Mouse (Mus musculus) CH12.LX (cell line): ENCODE measurements around the gene Dnajc10. TPM values are rescaled to one million over a fixed set of nuclear protein-coding genes. Genes with fewer than 3 reads are reported as not detected.

Experiments used
- DNase-seq: peaks from one replicate; pipeline ENCODE4 v3.0.0-alpha.2; 2013; ENCODE audit errors: extremely low read depth
- H3K27ac ChIP-seq: 2 replicates; pipeline ENCODE4 v1.5.1; 2012; ENCODE audit warnings: low read depth, mild to moderate bottlenecking, control low read depth, moderate library complexity; ENCODE audit not compliant: insufficient read depth
- H3K27me3 ChIP-seq: replicated peaks from 2 replicates; pipeline ENCODE3; 2012; ENCODE audit warnings: inconsistent platforms
- H3K36me3 ChIP-seq, 2 experiments: replicated peaks in 1 of 2; 2 replicates each; pipeline versions ENCODE3 to v1.6.1; 2012; ENCODE audit warnings: inconsistent platforms in 1 of 2, low read length in 1 of 2, mild to moderate bottlenecking in 1 of 2, mixed read lengths in 1 of 2, moderate library complexity in 1 of 2; ENCODE audit not compliant: control insufficient read depth in 1 of 2, insufficient read depth in 1 of 2
- H3K4me1 ChIP-seq, 2 experiments: 2 replicates each; pipeline ENCODE4 v1.6.1; 2012; ENCODE audit warnings: inconsistent platforms in 1 of 2, moderate library complexity in 1 of 2; ENCODE audit not compliant: insufficient read depth in 2 of 2, control insufficient read depth in 1 of 2
- H3K4me2 ChIP-seq: 2 replicates; pipeline ENCODE4 v1.6.1; 2012; ENCODE audit warnings: low read depth, mild to moderate bottlenecking, control low read depth; ENCODE audit not compliant: poor library complexity, insufficient read depth, severe bottlenecking
- H3K4me3 ChIP-seq, 3 experiments: fragments of 150-350 bp in 1 of 3; sonication (generic) in 1 of 3; replicated peaks in 1 of 3; 2 replicates each; pipeline versions ENCODE3 to v1.5.1; 2011 to 2012; ENCODE audit warnings: low read depth in 2 of 3, low read length in 2 of 3, mild to moderate bottlenecking in 2 of 3, moderate library complexity in 2 of 3, control low read depth in 1 of 3, improper control_type of control experiment in 1 of 3, inconsistent platforms in 1 of 3, mixed read lengths in 1 of 3; ENCODE audit not compliant: poor library complexity in 1 of 3
- H3K79me2 ChIP-seq: replicated peaks from 2 replicates; pipeline ENCODE4 v1.6.1; 2012; ENCODE audit warnings: mild to moderate bottlenecking, moderate library complexity; ENCODE audit not compliant: control insufficient read depth, poor library complexity, insufficient read depth, severe bottlenecking; ENCODE audit errors: extremely low read depth
- H3K9ac ChIP-seq: 2 replicates; pipeline ENCODE4 v1.6.1; 2012; ENCODE audit warnings: low read depth, mild to moderate bottlenecking, control low read depth, moderate library complexity; ENCODE audit not compliant: insufficient read depth
- H3K9me3 ChIP-seq: replicated peaks from 2 replicates; pipeline ENCODE3; 2012; ENCODE audit warnings: low read length, inconsistent platforms, mixed read lengths
- CHD2 ChIP-seq: IDR thresholded peaks from 2 replicates; pipeline ENCODE4 v1.6.1; 2011; ENCODE audit warnings: low read length, improper control_type of control experiment
- CTCF ChIP-seq, 2 experiments: IDR thresholded peaks in 1 of 2; conservative IDR thresholded peaks in 1 of 2; 2 replicates each; pipeline ENCODE4 v1.5.1; 2011 to 2012; ENCODE audit warnings: low read depth in 2 of 2, low read length in 2 of 2, improper control_type of control experiment in 1 of 2, inconsistent platforms in 1 of 2, mild to moderate bottlenecking in 1 of 2, moderate library complexity in 1 of 2
- ELF1 ChIP-seq: IDR thresholded peaks from 2 replicates; pipeline ENCODE4 v1.6.1; 2014; ENCODE audit warnings: low read depth, mild to moderate bottlenecking, inconsistent platforms, low read length, improper control_type of control experiment
- EP300 ChIP-seq: IDR thresholded peaks from 2 replicates; pipeline ENCODE4 v1.6.1; 2011; ENCODE audit warnings: low read length, improper control_type of control experiment
- ETS1 ChIP-seq: conservative IDR thresholded peaks from 2 replicates; pipeline ENCODE4 v1.6.1; 2012; ENCODE audit warnings: low read depth, mild to moderate bottlenecking, inconsistent platforms, low read length, improper control_type of control experiment, moderate library complexity
- HCFC1 ChIP-seq: IDR thresholded peaks from 2 replicates; pipeline ENCODE4 v1.6.1; 2012; ENCODE audit warnings: low read depth, mild to moderate bottlenecking, inconsistent platforms, low read length, improper control_type of control experiment
- KAT2A ChIP-seq: IDR thresholded peaks from 2 replicates; pipeline ENCODE4 v1.6.1; 2012; ENCODE audit warnings: low read length, improper control_type of control experiment, inconsistent platforms; ENCODE audit not compliant: insufficient replicate concordance
- MAFK ChIP-seq: IDR thresholded peaks from 2 replicates; pipeline ENCODE4 v1.6.1; 2011; ENCODE audit warnings: low read length, improper control_type of control experiment; ENCODE audit not compliant: insufficient replicate concordance
- MEF2A ChIP-seq: IDR thresholded peaks from 2 replicates; pipeline ENCODE4 v1.6.1; 2014; ENCODE audit warnings: low read depth, mild to moderate bottlenecking, inconsistent platforms, low read length, improper control_type of control experiment, borderline replicate concordance
- MXI1 ChIP-seq: IDR thresholded peaks from 2 replicates; pipeline ENCODE4 v1.6.1; 2011; ENCODE audit warnings: mild to moderate bottlenecking, low read depth, low read length, improper control_type of control experiment
- MYC ChIP-seq: IDR thresholded peaks from 2 replicates; pipeline ENCODE4 v1.6.1; 2011; ENCODE audit warnings: low read depth, mild to moderate bottlenecking, improper control_type of control experiment, low read length
- POLR2A ChIP-seq: IDR thresholded peaks from 2 replicates; pipeline ENCODE4 v1.6.1; 2011; ENCODE audit warnings: low read depth, mild to moderate bottlenecking, improper control_type of control experiment, low read length
- POLR2AphosphoS2 ChIP-seq: IDR thresholded peaks from 2 replicates; pipeline ENCODE4 v1.6.1; 2011; ENCODE audit warnings: low read depth, low read length, improper control_type of control experiment
- RAD21 ChIP-seq: IDR thresholded peaks from 2 replicates; pipeline ENCODE4 v1.6.1; 2011; ENCODE audit warnings: low read depth, mild to moderate bottlenecking, low read length, improper control_type of control experiment, moderate library complexity
- RCOR1 ChIP-seq: conservative IDR thresholded peaks from 2 replicates; pipeline ENCODE4 v1.6.1; 2012; ENCODE audit warnings: low read depth, mild to moderate bottlenecking, inconsistent platforms, low read length, improper control_type of control experiment
- TBP ChIP-seq: conservative IDR thresholded peaks from 2 replicates; pipeline ENCODE4 v1.6.1; 2011; ENCODE audit warnings: low read depth, low read length, improper control_type of control experiment
- TCF12 ChIP-seq: IDR thresholded peaks from 2 replicates; pipeline ENCODE4 v1.6.1; 2014; ENCODE audit warnings: low read depth, mild to moderate bottlenecking, inconsistent platforms, low read length, improper control_type of control experiment
- UBTF ChIP-seq: IDR thresholded peaks from 2 replicates; pipeline ENCODE4 v1.6.1; 2012; ENCODE audit warnings: low read depth, mild to moderate bottlenecking, inconsistent platforms, low read length, improper control_type of control experiment, moderate library complexity
- USF1 ChIP-seq: IDR thresholded peaks from 2 replicates; pipeline ENCODE4 v1.6.1; 2014; ENCODE audit warnings: low read depth, mild to moderate bottlenecking, inconsistent platforms, low read length, improper control_type of control experiment
- USF2 ChIP-seq: conservative IDR thresholded peaks from 2 replicates; pipeline ENCODE4 v1.6.1; 2011; ENCODE audit warnings: low read depth, low read length, improper control_type of control experiment
- ZC3H11A ChIP-seq: IDR thresholded peaks from 2 replicates; pipeline ENCODE4 v1.6.1; 2012; ENCODE audit warnings: low read depth, mild to moderate bottlenecking, inconsistent platforms, low read length, improper control_type of control experiment
- dilution Hi-C: fragments of 300-500 bp; cut with MboI; formaldehyde crosslinking; loops from 2 replicates; pipeline ENCODE4 v1.14.3; 2020; ENCODE audit warnings: low sequenced_read_pairs; ENCODE audit not compliant: extremely low pct_unique_long_range_greater_than_20kb, extremely low pct_ligation_motif_present
- in situ Hi-C: fragments of 300-500 bp; cut with MboI; formaldehyde crosslinking; loops from 3 replicates; pipeline ENCODE4 v1.14.3; 2019; ENCODE audit warnings: low sequenced_read_pairs, low pct_ligation_motif_present, low pct_unique_long_range_greater_than_20kb, mixed read lengths
- polyA plus RNA-seq: library from polyadenylated mRNA; unstranded; fragments of >175 nt; gene quantifications from 2 replicates; pipeline ENCODE4 v1.2.1, GENCODE M21; 2012; ENCODE audit warnings: low read depth; ENCODE audit not compliant: insufficient read length
- total RNA-seq, 2 experiments: library from RNA; depleted of rRNA; stranded (reverse); fragments of 300-350 nt in 1 of 2; fragments of >200 nt in 1 of 2; gene quantifications; 2 replicates each; pipeline ENCODE4 v1.2.3; 2012 to 2014

The Dnajc10 gene
- total and polyA plus RNA-seq, 3 experiments = 48.3 to 81.3 (median 65.1) TPM

DNA sequence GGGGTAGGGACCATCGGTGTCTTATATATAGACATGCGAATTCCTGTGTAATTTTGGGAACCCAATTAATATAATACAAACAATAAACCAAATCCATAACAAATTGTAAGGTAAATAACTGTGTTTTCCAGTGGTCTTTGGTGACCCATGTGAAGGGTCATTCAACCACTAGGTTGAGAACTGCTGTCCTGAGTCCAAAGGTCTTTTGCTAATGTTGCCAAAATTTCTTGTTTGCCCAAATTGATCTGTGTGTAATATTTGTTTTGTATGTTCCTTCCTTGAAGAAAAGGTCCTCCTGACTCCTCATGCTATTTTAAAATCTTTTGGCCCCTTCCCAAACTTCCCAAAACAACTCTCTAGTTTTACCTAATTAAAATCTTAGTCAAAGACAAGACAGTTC, 71.0 kb downstream of the Dnajc10 start:
- H3K27ac ChIP-seq = no peak overlapping the region
- no peaks in the 10 kb centered on the region for H3K9me3 ChIP-seq
- no peaks in the 10 kb centered on the region for H3K36me3 ChIP-seq
- no peaks in the 10 kb centered on the region for H3K4me1 ChIP-seq
- no peaks in the 10 kb centered on the region for H3K79me2 ChIP-seq
- dilution Hi-C loops = no loop called here
- H3K4me3 ChIP-seq = no peak overlapping the region
- no peak for DNase-seq
- no peak overlapping the region for H3K9ac ChIP-seq
- TF ChIP-seq KAT2A (no peak), POLR2A (no peak), RCOR1 (no peak), CTCF (conservative IDR thresholded peaks at IDR 0.05 in 1 of 2, IDR thresholded peaks at IDR 0.05 in 1 of 2; ENCODE audit: low read depth in 2 of 2, low read length in 2 of 2) (no peak), MXI1 (no peak), HCFC1 (no peak), ELF1 (no peak)
- in situ Hi-C loops = no loop called here
- no peak overlapping the region for H3K4me2 ChIP-seq
- H3K27me3 ChIP-seq = no peaks in the 10 kb centered on the region

GRCm38 (mm10) chr2:80387668-80388067, 72.4 kb downstream of the Dnajc10 start:
- Histone ChIP-seq H3K4me2 (no peak overlapping the region), H3K27ac (no peak overlapping the region), H3K27me3 (no peaks in the 10 kb centered on the region), H3K9ac (no peak overlapping the region), H3K79me2 (no peaks in the 10 kb centered on the region), H3K4me1 (no peaks in the 10 kb centered on the region), H3K4me3 (no peak overlapping the region), H3K36me3 (no peaks in the 10 kb centered on the region), H3K9me3 (no peaks in the 10 kb centered on the region)
- TF ChIP-seq MAFK = no peak
- TF ChIP-seq POLR2AphosphoS2 = no peak
- TF ChIP-seq TCF12 = no peak
- no peak for TF ChIP-seq KAT2A
- no peak for TF ChIP-seq ETS1
- TF ChIP-seq CHD2 = no peak
- no peak for TF ChIP-seq UBTF
- TF ChIP-seq RAD21 = no peak
- TF ChIP-seq MEF2A = no peak
- no peak for TF ChIP-seq USF2
- no peak for TF ChIP-seq MYC
- TF ChIP-seq USF1 = no peak
- no peak for TF ChIP-seq TBP
- TF ChIP-seq MXI1 = no peak
- TF ChIP-seq POLR2A = no peak
- no peak for TF ChIP-seq ZC3H11A
- TF ChIP-seq EP300 = no peak
- in situ Hi-C loops = no loop called here
- dilution Hi-C loops = no loop called here
- no peak for DNase-seq
